Mouse (Mus musculus): ENCODE measurements around the gene Mmp10. TPM values are rescaled to one million over a fixed set of nuclear protein-coding genes. Genes with fewer than 3 reads are reported as not detected.

Gene Mmp10
- total and polyA plus RNA-seq, 2 experiments from 2014 or later = not detected

DNA sequence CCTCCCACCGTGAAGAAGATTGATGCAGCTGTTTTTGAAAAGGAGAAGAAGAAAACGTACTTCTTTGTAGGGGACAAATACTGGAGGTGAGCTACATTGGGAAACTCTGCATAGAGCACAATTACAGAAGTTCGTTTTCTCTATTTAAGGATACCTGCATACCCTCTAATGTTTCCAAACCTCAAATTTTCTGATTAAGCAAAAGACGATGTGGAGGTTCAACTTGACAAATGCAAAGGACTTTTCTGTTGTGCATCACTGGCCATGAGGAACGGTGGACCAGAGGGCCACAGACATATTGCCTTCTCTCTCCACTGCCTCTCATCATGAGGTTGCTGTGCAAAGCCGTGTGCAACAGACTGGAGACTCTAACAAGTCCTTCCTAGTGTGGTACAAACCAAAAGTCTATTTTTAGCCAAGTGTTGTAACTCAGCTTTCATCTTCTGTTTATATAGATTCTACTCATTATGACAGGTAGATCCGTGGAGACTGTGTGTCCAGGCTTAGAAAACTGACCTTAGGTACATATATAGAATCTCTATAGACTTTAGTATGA lies 5.2 kb downstream of the Mmp10 start:
- WGBS = 71% methylated on average over 7 of the region's 7 CpGs

DNA sequence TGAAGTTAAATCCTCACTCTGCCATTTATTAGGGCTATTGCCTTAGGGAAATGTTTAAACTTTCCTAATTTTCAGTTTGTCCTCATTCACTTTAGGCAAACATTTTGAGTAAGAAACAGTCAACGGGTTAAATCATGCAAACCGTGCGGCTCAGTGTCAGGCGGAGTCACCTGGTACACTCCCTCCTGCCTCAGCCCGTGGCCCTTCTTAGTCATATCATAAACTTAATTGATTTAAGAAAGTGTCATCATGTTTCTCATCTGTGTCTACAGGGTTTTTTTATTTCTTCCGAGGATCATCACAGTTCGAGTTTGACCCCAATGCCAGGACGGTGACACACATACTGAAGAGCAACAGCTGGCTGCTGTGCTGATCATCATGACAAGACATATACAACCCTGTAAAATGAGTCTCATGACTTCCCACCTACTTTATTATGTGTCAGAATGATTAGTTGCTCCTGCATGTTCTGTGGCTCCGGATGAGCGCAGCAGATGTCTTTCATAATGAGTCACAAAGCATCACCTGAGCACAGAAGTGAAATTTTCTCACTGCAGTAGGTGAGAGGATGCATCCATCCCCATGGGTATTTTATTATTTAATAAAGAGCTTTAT lies 7.6 kb downstream of the Mmp10 start:
- TF ChIP-seq CTCF (IDR thresholded peaks at IDR 0.05; ENCODE audit: low read depth) = no peak
- no peak for TF ChIP-seq EP300 (IDR thresholded peaks at IDR 0.05; ENCODE audit: low read depth)
- 82% methylated on average over 10 of the region's 10 CpGs for WGBS
- DNase-seq (ENCODE audit: low spot score) (no peak), ATAC-seq (ENCODE audit: insufficient read depth, low read depth) (no peak)
- H3K4me1 ChIP-seq (ENCODE audit: control insufficient read depth, insufficient read depth) = no peaks in the 10 kb centered on the region
- H3K27ac ChIP-seq (ENCODE audit: low read depth) = no peak overlapping the region
- no peak overlapping the region for H3K9ac ChIP-seq (replicated peaks; ENCODE audit: low read depth, low read length)
- H3K4me2 ChIP-seq (ENCODE audit: low read depth, low read length) = no peak overlapping the region
- no peaks in the 10 kb centered on the region for H3K9me3 ChIP-seq (replicated peaks; ENCODE audit: control insufficient read depth, low read length)
- no peak overlapping the region for H3K4me3 ChIP-seq (ENCODE audit: low read depth, low read length)
- no peaks in the 10 kb centered on the region for H3K27me3 ChIP-seq (ENCODE audit: control insufficient read depth, insufficient read depth, low read length)
- H3K36me3 ChIP-seq (replicated peaks; ENCODE audit: control insufficient read depth, insufficient read depth, low read length) = no peaks in the 10 kb centered on the region

More for the DNA sequence above, 5.2 kb downstream of the Mmp10 start:
- Histone ChIP-seq H3K4me1 (ENCODE audit: control insufficient read depth, insufficient read depth) (no peaks in the 10 kb centered on the region), H3K27ac (ENCODE audit: low read depth) (no peak overlapping the region), H3K9me3 (replicated peaks; ENCODE audit: control insufficient read depth, low read length) (no peaks in the 10 kb centered on the region), H3K4me2 (ENCODE audit: low read depth, low read length) (no peak overlapping the region), H3K9ac (replicated peaks; ENCODE audit: low read depth, low read length) (no peak overlapping the region), H3K36me3 (replicated peaks; ENCODE audit: control insufficient read depth, insufficient read depth, low read length) (no peaks in the 10 kb centered on the region), H3K4me3 (ENCODE audit: low read depth, low read length) (no peak overlapping the region), H3K27me3 (ENCODE audit: control insufficient read depth, insufficient read depth, low read length) (no peaks in the 10 kb centered on the region)
- ATAC-seq (ENCODE audit: insufficient read depth, low read depth) (no peak), DNase-seq (ENCODE audit: low spot score) (no peak)
- TF ChIP-seq EP300 (IDR thresholded peaks at IDR 0.05; ENCODE audit: low read depth) = no peak
- TF ChIP-seq CTCF (IDR thresholded peaks at IDR 0.05; ENCODE audit: low read depth) = no peak

DNA sequence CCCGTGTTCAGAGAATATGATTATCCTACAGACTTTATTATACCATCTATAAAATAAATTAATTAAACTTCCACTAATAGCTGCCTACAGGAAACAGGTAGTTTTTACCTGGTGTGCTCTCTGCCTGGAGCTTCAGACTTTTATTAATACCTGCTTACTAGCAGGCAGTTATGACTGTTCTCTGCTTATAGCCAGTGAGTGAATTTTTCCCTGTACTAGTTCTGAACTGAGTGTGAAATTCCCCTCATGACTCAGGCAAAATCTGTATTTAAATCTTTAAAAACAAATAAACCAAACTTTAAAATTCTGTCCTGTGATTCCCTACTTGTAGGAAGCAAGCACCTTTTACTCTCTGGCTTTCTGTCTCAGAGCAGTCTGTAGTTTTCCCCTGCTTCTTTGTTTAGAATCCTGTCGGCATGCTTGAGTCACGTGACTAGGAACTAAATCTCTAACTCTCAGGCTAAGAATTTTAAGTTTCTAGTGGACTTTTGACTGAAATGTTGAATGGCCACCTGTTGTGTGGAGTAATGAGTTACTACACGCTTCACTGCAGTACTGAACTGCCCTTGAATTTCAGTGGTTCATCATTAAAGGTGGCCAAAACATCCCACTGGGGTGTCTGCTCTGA lies 15.9 kb downstream of the Mmp10 start:
- ATAC-seq (ENCODE audit: insufficient read depth, low read depth) (no peak), DNase-seq (ENCODE audit: low spot score) (no peak)
- 64% methylated on average over 4 of the region's 4 CpGs for WGBS
- TF ChIP-seq CTCF (IDR thresholded peaks at IDR 0.05; ENCODE audit: low read depth) (no peak), EP300 (IDR thresholded peaks at IDR 0.05; ENCODE audit: low read depth) (no peak)
- H3K4me2 ChIP-seq (ENCODE audit: low read depth, low read length) = no peak overlapping the region
- H3K4me3 ChIP-seq (ENCODE audit: low read depth, low read length) = no peak overlapping the region
- no peaks in the 10 kb centered on the region for H3K9me3 ChIP-seq (replicated peaks; ENCODE audit: control insufficient read depth, low read length)
- H3K4me1 ChIP-seq (ENCODE audit: control insufficient read depth, insufficient read depth) = no peaks in the 10 kb centered on the region
- no peaks in the 10 kb centered on the region for H3K36me3 ChIP-seq (replicated peaks; ENCODE audit: control insufficient read depth, insufficient read depth, low read length)
- no peaks in the 10 kb centered on the region for H3K27me3 ChIP-seq (ENCODE audit: control insufficient read depth, insufficient read depth, low read length)
- no peak overlapping the region for H3K9ac ChIP-seq (replicated peaks; ENCODE audit: low read depth, low read length)
- H3K27ac ChIP-seq (ENCODE audit: low read depth) = no peak overlapping the region

DNA sequence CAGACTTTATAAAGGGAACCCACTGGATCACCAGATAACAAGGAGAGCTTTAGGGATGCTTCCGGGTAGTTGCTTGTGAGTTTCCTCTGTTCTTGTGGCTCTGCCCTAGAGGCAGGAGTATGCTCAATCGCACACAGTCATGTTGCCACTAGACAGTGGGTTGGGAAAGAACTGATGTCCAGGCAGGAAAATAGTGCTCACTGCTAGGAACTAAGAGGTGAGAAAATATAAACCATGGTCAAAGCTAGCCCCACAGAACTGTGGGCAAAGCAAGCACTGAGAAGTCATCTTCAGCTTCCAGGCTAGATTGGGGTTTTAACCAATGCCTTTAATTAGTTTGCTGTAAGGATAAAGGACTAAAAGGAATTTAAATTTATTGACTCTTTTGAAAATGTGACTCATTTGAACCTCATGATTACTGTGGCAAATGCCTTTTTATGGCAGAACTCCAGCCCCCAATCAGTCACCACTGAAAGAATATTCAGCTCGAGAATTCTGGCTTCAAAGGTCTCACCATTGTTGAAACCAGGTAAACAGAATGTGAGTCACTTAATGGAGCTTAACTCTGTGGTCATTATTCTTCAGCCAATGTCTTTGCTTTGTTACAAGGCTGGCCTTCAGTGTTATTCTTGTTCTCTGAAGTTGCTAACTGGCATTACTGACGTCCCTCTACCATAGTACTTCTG lies 24.2 kb downstream of the Mmp10 start:
- no peaks in the 10 kb centered on the region for H3K27me3 ChIP-seq (ENCODE audit: control insufficient read depth, insufficient read depth, low read length)
- no peaks in the 10 kb centered on the region for H3K9me3 ChIP-seq (replicated peaks; ENCODE audit: control insufficient read depth, low read length)
- no peak overlapping the region for H3K27ac ChIP-seq (ENCODE audit: low read depth)
- no peak overlapping the region for H3K4me2 ChIP-seq (ENCODE audit: low read depth, low read length)
- 67% methylated on average over 4 of the region's 4 CpGs for WGBS
- no peak overlapping the region for H3K4me3 ChIP-seq (ENCODE audit: low read depth, low read length)
- DNase-seq (ENCODE audit: low spot score) (no peak), ATAC-seq (ENCODE audit: insufficient read depth, low read depth) (no peak)
- no peak overlapping the region for H3K9ac ChIP-seq (replicated peaks; ENCODE audit: low read depth, low read length)
- H3K36me3 ChIP-seq (replicated peaks; ENCODE audit: control insufficient read depth, insufficient read depth, low read length) = no peaks in the 10 kb centered on the region
- TF ChIP-seq CTCF (IDR thresholded peaks at IDR 0.05; ENCODE audit: low read depth) = no peak
- TF ChIP-seq EP300 (IDR thresholded peaks at IDR 0.05; ENCODE audit: low read depth) = no peak
- H3K4me1 ChIP-seq (ENCODE audit: control insufficient read depth, insufficient read depth) = no peaks in the 10 kb centered on the region

DNA sequence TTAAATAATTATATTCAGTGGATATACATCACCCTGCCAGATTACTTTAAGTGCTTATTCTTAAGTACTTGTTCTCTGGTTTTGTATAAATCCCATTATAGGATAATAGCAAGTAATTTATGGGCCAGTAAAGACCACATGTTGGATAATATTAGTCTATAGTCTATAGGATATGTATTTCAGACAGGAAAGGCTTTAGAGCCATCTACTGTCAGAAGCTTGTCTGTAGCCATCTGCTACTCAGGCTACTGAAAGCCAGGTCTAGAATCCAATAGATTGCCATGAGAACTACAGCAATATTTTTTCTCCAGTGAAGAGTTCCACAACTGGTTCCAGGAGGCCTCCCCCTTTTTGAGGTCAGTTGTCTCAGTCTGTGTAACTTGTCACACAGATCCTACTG lies 40.6 kb downstream of the Mmp10 start:
- ATAC-seq (ENCODE audit: insufficient read depth, low read depth) (no peak), DNase-seq (ENCODE audit: low spot score) (no peak)
- Histone ChIP-seq H3K4me1 (ENCODE audit: control insufficient read depth, insufficient read depth) (no peaks in the 10 kb centered on the region), H3K9ac (replicated peaks; ENCODE audit: low read depth, low read length) (no peak overlapping the region), H3K4me3 (ENCODE audit: low read depth, low read length) (no peak overlapping the region), H3K36me3 (replicated peaks; ENCODE audit: control insufficient read depth, insufficient read depth, low read length) (no peaks in the 10 kb centered on the region), H3K9me3 (replicated peaks; ENCODE audit: control insufficient read depth, low read length) (no peaks in the 10 kb centered on the region), H3K27ac (ENCODE audit: low read depth) (no peak overlapping the region), H3K27me3 (ENCODE audit: control insufficient read depth, insufficient read depth, low read length) (no peaks in the 10 kb centered on the region), H3K4me2 (ENCODE audit: low read depth, low read length) (no peak overlapping the region)
- TF ChIP-seq CTCF (IDR thresholded peaks at IDR 0.05; ENCODE audit: low read depth) (no peak), EP300 (IDR thresholded peaks at IDR 0.05; ENCODE audit: low read depth) (no peak)

Data from heart, postnatal 0 days (tissue).